Mouse (Mus musculus) small intestine, adult 2 months (tissue): ENCODE results near the gene Cacna1d.

Source experiments
- CTCF ChIP-seq: fragments of 200-500 bp; IDR thresholded peaks from 2 replicates; pipeline ENCODE4 v1.5.1; 2012; ENCODE audit warnings: low read depth, mild to moderate bottlenecking, control low read depth, inconsistent platforms, low read length, moderate library complexity, mixed read lengths; ENCODE audit not compliant: insufficient replicate concordance, insufficient read length; ENCODE audit errors: extremely low read depth
- POLR2A ChIP-seq: fragments of 200-500 bp; IDR thresholded peaks from 2 replicates; pipeline ENCODE4 v1.6.1; 2012; ENCODE audit warnings: low read depth, mild to moderate bottlenecking, control low read depth, inconsistent platforms, low read length, moderate library complexity

DNA sequence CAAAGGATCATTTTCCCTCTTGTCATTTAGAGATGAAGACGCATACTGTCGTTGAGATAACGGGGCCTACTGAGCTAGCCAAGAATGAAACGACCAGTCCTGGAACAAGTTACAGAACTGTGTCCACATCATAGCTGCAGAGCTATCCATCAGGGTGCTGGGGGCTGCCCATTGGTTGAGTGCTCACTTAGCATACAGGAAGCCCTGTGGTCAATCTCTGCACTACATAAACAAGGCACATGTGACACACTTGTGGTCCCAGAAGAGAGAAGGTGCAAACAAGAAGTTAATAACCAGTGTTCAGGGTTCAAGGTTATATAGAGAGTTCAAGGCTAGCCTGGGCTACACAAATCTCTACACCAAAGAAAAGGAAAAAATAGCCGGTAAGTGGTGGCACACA lies 40.2 kb upstream of the Cacna1d start:
- no peak for TF ChIP-seq CTCF
- no peak for TF ChIP-seq POLR2A
